Mouse (Mus musculus): ENCODE measurements around the gene Fndc3a. TPM values are rescaled to one million over a fixed set of nuclear protein-coding genes. Genes with fewer than 3 reads are reported as not detected.

Fndc3a gene
- 117 TPM for polyA plus RNA-seq (2014; fragmentation: Illumina TruSeq; extraction: RNeasy Lipid Tissue Mini Kit (QIAGEN cat#74804); ENCODE audit: low read depth, low replicate concordance)

DNA sequence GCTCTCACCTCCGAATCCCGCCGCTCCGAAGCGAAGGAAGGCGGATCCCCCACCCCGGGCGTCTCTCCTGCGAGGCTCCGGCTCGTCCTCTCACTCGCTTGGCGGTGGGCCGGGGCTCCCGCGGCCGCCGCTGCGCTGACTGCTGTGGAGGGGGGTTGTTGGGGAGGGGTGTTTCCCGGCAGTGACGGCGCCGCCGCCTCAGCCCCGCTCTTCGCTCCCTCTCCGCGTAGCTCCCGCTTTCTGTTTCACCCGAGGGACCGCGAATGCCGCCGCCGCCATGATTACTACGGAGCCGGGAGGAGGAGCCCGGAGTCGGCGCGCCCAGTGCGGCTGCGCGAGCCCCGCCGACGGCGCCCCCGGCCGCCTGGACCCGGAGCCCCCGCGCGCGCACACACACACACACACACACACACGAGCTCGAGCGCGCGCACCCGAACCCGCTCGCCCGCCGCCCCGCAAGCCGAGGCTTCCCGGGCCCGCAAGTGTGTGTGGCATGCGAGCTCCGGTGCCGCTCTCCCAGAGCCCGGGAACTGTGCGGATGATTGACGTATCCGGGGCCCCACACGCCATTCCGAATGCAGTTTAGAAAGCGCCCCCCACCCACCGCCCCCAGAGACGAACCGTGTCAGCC is at the start of gene Fndc3a:
Gene Fndc3a, minus strand, starts transcription at position 294 of the 631 bp plus-strand sequence.

DNA sequence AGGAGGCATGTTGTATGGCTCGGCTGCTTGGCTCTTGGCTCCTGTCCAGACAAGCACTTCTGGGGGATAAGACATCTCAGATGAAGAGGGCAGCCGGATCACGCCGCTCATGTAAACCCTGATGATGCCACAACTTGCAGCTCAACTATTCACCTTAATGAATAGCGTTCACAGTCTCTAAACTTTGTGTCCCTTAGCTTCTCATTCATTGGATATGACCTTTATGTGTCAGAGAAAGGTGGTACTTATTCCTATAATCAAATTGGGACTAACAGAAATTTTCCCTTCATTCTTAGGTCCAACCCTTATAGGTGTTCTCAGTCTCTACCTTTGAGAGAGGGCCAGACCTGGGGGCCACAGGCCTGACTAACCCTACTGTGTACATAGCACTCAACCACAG is 218.1 kb downstream of the Fndc3a start, which contains the start of gene Gm9195:
Gene Gm9195, minus strand, starts transcription at position 101 of the 400 bp plus-strand sequence.

Other genes with a start within 250 kb of the Fndc3a start
- not detected for gene Gm9195, start 218.2 kb downstream of the Fndc3a start, polyA plus RNA-seq (2014; fragmentation: Illumina TruSeq; extraction: RNeasy Lipid Tissue Mini Kit (QIAGEN cat#74804); ENCODE audit: low read depth, low replicate concordance)

Data from kidney, adult 10 weeks (tissue).